Mouse (Mus musculus) bone marrow, adult 2 months (tissue): ENCODE data around the gene Msx1. TPM values are rescaled to one million over a fixed set of nuclear protein-coding genes. Genes with fewer than 3 reads are reported as not detected.
"Not testable (repeated sequence)": the region's sequence is repeated elsewhere in the genome, so short reads cannot be mapped to it uniquely, and the experiment has no call there.

Experiments
- H3K27ac ChIP-seq: fragments of 200-500 bp; 2 replicates; pipeline ENCODE4 v1.5.1; 2012; ENCODE audit warnings: low read depth, mild to moderate bottlenecking, control low read depth, inconsistent platforms, low read length; ENCODE audit not compliant: control insufficient read depth, poor library complexity, insufficient read depth
- H3K4me1 ChIP-seq: fragments of 200-500 bp; 2 replicates; pipeline ENCODE4 v1.6.1; 2011; ENCODE audit warnings: low read length; ENCODE audit not compliant: control insufficient read depth, insufficient read depth
- H3K4me3 ChIP-seq: fragments of 200-500 bp; replicated peaks from 2 replicates; pipeline ENCODE3; 2011; ENCODE audit warnings: mild to moderate bottlenecking, low read depth, low read length, control low read depth; ENCODE audit not compliant: control insufficient read depth
- CTCF ChIP-seq: fragments of 200-500 bp; IDR thresholded peaks from 2 replicates; pipeline ENCODE4 v1.5.1; 2011; ENCODE audit warnings: low read length, control low read depth; ENCODE audit not compliant: control insufficient read depth, insufficient read depth
- POLR2A ChIP-seq: fragments of 200-500 bp; IDR thresholded peaks from 2 replicates; pipeline ENCODE4 v1.6.1; 2011; ENCODE audit warnings: low read depth, mild to moderate bottlenecking, control low read depth, low read length, borderline replicate concordance; ENCODE audit not compliant: control insufficient read depth
- WGBS: fragments of 180-500 bp; shearing (Covaris S2); methylation state at CpG from one replicate; pipeline ENCODE4 v1.1.7; 2018; 5-methylcytosine and 5-hydroxymethylcytosine counted together
- polyA plus RNA-seq: library from polyadenylated mRNA; stranded (reverse); fragments of >200 nt; gene quantifications from 2 replicates; pipeline ENCODE4 v1.2.4, GENCODE M21; 2011; ENCODE audit warnings: low replicate concordance; ENCODE audit not compliant: missing spikeins, insufficient read depth, insufficient read length

Gene Msx1
- polyA plus RNA-seq, 1 experiment: not detected

DNA sequence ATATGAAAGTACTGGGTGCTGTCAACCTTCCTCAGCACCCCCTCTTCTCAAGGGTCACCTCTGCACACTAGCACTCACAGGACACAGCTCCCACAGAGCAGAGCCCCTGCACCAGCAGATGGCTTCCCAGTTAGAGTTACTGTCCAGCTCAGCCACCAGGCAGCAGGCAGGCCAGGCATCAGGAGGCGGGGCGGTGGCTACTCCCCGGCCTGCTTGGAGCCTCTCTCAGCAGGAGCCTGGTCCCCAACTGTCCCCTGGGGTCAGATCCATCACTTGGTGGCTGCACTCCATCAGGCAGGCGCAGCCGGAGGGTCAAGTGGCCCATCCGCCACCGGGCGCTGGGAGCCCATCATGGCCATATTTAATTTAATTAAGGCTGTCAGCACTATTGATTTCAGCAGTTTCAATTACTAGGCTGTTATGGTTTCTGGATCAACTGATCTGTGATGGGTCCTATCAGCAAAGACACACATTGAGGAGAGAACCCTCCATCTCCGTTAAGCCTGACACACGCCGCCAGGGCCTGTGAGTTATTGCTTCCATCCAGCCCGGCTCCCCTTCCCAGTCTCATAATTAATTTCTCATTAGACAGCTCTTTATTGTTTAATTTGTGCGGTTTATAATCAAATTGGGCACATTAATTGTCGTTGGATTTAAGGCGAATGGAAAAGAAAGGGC lies 27.1 kb upstream of the Msx1 start:
- no peak for TF ChIP-seq CTCF
- no peak for TF ChIP-seq POLR2A
- 78% methylated on average over 15 of the region's 15 CpGs for WGBS

DNA sequence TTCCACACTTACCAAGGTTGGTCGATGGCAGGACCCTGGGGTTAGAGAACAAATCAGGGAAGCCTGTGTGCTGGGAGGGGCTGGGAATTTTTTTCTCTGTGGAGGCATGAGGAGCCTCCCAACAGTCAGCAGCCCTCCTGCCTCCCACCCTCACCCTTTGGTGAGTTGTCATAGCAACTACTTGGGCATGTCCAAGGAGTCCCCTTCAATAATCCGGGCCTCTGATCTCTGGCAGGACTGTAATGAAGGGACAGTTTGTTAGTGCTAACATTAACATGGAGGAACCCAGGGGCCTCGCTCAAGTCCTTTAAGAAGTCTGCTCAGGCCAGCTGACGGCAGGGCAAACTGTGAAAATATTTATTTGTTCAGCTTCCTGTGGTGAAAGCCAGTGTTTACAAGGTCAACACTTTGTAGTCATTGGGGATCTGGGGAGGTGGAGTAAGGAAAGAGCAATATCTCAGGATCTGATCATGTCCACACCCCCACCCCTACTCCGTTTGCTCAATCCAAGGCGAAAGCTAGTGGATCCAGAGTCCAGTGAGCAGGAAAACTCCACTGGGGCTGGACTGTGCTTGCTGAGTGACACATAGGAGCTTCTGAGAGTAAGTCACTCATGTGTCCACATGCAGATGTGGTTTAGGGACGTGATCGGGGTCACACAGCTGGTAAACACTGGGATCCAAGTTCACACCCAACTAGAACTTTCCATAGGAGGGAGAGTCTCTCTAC lies 24.8 kb upstream of the Msx1 start:
- Histone ChIP-seq H3K4me3 (no peak overlapping the region), H3K4me1 (no peaks in the 10 kb centered on the region), H3K27ac (no peak overlapping the region)
- no peak for TF ChIP-seq CTCF
- no peak for TF ChIP-seq POLR2A
- 48% methylated on average over 8 of the region's 8 CpGs for WGBS

More for the DNA sequence above, 27.1 kb upstream of the Msx1 start:
- Histone ChIP-seq H3K4me3 (no peak overlapping the region), H3K27ac (no peak overlapping the region), H3K4me1 (no peaks in the 10 kb centered on the region)

DNA sequence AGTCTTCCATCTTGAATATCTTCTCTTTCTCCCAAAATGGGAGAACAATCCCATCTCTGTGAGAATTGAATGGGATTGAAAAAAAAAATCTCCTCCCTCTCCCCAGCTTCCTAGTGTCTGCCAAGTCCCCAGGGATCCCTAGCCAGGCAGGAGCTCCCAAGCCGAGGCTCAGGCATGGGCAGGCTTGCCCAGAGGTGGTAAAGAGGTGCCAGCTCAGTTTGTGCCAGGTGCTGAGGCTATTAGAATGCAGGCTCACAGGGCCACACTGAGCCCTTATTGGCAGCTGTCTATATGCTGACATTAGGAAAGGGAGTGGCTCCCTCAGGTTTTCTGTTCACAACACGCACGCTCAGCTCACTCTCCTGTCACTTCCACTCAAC lies 11.9 kb upstream of the Msx1 start:
- WGBS: 46% methylated on average over 3 of the region's 3 CpGs
- H3K4me1 ChIP-seq: no peaks in the 10 kb centered on the region
- no peak overlapping the region for H3K4me3 ChIP-seq
- TF ChIP-seq CTCF (no peak), POLR2A (no peak)
- H3K27ac ChIP-seq: no peak overlapping the region

DNA sequence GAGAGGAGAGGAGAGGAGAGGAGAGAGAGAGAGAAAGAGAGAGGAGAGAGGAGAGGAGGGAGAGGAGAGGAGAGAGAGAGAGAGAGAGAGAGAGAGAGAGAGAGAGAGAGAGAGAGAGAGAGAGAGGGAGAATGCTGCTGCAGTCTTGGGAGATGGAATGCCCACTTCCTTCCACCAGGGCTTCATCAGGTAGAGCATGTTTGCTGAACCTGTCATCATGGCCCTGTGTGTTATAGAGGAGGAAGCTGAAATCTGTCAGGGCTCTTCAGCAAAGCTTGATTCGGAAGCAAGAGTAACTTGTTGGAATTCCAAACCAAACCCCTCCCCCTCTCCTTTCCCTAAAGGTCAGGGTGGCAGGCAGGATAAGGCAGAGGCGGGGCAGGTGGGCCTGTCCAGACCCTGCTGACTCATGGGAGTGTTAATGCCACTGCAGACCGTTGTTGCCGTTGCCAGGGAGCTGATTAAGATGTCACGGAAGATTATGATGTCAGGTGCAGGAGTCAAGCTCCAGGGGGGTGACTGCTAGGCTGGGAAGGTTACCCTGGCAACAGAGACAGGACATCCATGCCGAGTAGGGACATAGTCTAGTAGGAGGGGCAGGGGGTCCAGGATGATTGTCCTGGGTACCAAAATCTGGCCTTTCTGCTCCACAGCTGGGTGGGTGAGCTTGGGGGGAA lies 11.3 kb upstream of the Msx1 start:
- 21% methylated on average over 6 of the region's 6 CpGs for WGBS
- Histone ChIP-seq H3K4me1 (no peaks in the 10 kb centered on the region), H3K4me3 (no peak overlapping the region), H3K27ac (no peak overlapping the region)
- TF ChIP-seq POLR2A: no peak

DNA sequence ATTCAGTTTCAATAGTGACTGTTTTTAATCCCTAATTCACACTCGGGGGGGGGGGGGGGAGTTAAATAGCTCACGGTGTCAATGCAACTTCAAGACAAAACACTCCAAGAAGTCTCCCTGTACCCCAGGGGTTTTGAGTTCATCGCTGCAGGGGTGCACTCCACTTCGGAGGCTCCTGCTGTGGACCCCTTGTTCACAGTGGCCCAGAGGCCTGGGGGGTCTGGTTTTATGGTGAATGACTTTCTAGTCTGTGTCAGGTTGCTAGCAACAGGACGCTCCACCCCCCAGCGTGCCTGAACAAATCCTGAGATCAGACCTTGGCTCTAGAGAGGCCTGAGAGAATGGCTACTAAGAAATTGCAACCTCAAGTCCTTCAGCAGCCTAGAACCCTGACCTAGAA lies 8.4 kb upstream of the Msx1 start:
- H3K4me1 ChIP-seq: no peaks in the 10 kb centered on the region
- H3K4me3 ChIP-seq: no peak overlapping the region
- 10% methylated on average over 6 of the region's 6 CpGs for WGBS
- H3K27ac ChIP-seq: no peak overlapping the region
- TF ChIP-seq CTCF (no peak), POLR2A (no peak)

DNA sequence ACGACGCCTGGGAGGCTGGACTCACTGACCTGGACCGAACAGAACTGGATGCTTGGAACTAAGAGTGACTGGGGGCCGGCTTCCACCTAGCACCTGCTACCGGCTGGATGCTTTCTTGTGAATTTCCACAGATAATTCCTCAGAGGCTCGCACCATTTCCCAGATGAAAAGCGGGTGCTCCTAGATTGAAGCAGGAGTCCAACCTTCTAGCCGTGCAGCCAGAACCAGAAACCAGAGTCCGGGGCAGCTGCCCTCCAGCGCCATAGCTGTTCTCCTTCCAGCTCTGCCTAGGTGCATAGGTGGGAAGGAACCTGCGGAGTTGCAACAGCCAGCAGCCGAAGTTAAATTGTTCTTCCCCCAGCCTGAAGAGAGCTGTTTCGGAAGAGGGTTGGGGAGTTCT lies 7.6 kb upstream of the Msx1 start:
- Histone ChIP-seq H3K27ac (no peak overlapping the region), H3K4me3 (no peak overlapping the region), H3K4me1 (no peaks in the 10 kb centered on the region)
- no peak for TF ChIP-seq CTCF
- no peak for TF ChIP-seq POLR2A
- WGBS: 11% methylated on average over 13 of the region's 13 CpGs

DNA sequence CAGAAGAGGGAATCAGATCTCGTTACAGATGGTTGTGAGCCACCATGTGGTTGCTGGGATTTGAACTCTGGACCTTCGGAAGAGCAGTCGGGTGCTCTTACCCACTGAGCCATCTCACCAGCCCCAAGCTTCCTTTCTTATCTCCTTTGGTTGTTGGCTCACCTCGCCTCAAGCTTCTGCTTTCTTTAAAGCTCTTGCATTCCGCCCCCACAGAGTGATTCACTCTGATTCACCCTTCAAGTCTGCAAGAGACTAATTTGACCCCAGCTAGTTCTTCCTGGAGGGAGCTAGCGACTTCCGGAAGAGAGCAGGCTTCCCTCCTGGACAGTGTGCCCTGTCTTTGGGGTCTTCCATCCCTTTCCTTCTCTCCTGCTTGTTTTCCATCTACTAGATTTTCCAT lies 6.1 kb upstream of the Msx1 start:
- H3K4me3 ChIP-seq, H3K27ac ChIP-seq, H3K4me1 ChIP-seq: not testable (repeated sequence)
- WGBS: 17% methylated on average over 6 of the region's 7 CpGs

DNA sequence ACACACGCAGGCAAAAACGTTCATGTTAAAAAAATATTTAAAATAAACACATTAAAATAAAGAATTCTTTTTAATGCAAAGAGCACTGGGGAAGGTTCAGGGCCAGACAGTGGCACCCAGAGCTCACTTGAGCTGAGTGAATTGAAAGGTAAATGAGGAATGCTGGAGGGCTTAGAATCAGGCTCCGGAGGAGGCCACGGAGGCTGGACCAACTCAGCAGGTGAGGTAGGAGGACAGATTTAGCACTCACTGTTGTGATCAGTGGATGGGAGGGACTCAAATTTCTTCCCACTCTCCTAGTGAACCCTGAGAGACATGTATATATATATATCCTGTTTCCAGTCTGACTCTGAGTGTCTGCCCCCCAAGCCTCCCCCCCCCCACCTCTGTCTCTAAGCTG lies 5.5 kb upstream of the Msx1 start:
- 10% methylated on average over 4 of the region's 4 CpGs for WGBS
- no peak for TF ChIP-seq POLR2A
- no peak for TF ChIP-seq CTCF
- no peaks in the 10 kb centered on the region for H3K4me1 ChIP-seq
- no peak overlapping the region for H3K27ac ChIP-seq
- H3K4me3 ChIP-seq: no peak overlapping the region
